26 mouse cellular contexts compared by ENCODE assay signal in genomic region chr5:54007617-54008016, GRCm38 (mm10). TPM values are rescaled to one million over a fixed set of nuclear protein-coding genes. Genes with fewer than 3 reads are reported as not detected.
DNase-seq lines count a peak whose midpoint lies in the region; ATAC-seq and TF ChIP-seq lines count a peak whose summit lies in the region.
"Had no signal": no experiment of that assay in that cellular context is flagged by ENCODE, and none has a peak within 500 bp of the region (broad histone marks: within the 10 kb centered on the region; RNA-seq: fewer than 3 reads in every experiment).

No protein-coding gene starts in this region.

- no peaks in the 10 kb centered on the region for H3K9me3 ChIP-seq in lung, embryonic 14.5 days (ENCODE audit: low read depth, low read length)
- H3K9me3 ChIP-seq: forebrain, embryonic 10.5 days; forebrain, embryonic 13.5 days; G1E; heart, embryonic 12.5 days; heart, embryonic 15.5 days; hindbrain, embryonic 12.5 days; hindbrain, embryonic 15.5 days had no signal

- TF ChIP-seq CTCF in gastrocnemius, adult 2 months (IDR thresholded peaks at IDR 0.05), result no peak
- no peak for TF ChIP-seq CTCF in lung, embryonic 14.5 days (IDR thresholded peaks at IDR 0.05; ENCODE audit: low read depth)

- H3K36me3 ChIP-seq in lung, embryonic 14.5 days (ENCODE audit: insufficient read depth), result no peaks in the 10 kb centered on the region
- H3K36me3 ChIP-seq: heart, embryonic 12.5 days; heart, embryonic 15.5 days; hindbrain, embryonic 12.5 days; hindbrain, embryonic 15.5 days had no signal

- no peak for DNase-seq in gastrocnemius, adult 2 months
- no peak for DNase-seq in gastrocnemius, postnatal 25 days
- peak; percentile 23 to 41 for DNase-seq in heart, postnatal 10 days
- no peak for DNase-seq in heart, postnatal 36 days
- DNase-seq in lung, embryonic 14.5 days, result peak; percentile 62
- DNase-seq in lung, postnatal 10 days, result no peak
- DNase-seq in brain, adult 2 months (ENCODE audit: low read depth, low spot score), result peak; percentile 26
- no peak for DNase-seq in T-cell, adult 2 months (ENCODE audit: low spot score)
- DNase-seq: adrenal gland, adult 8-10 months; adrenal gland, postnatal 25 days; B cell, adult 2 months; cerebellum, adult 18-20 months; cerebellum, adult 9-10 months; cerebellum, postnatal 14 days; gastrocnemius, postnatal 10 days had no signal

- H3K4me2 ChIP-seq in lung, embryonic 14.5 days, result no peak overlapping the region
- H3K4me2 ChIP-seq: forebrain, embryonic 13.5 days; heart, embryonic 12.5 days; heart, embryonic 15.5 days; hindbrain, embryonic 12.5 days; hindbrain, embryonic 15.5 days had no signal

- intact Hi-C loops in gastrocnemius, adult 2 months (cut with DNase I), result no loop called here
- intact Hi-C loops in heart, postnatal 10 days (cut with DNase I), result loop anchor here (10.0 kb wide), 1 partner anchor 47 kb away; no protein-coding TSS in a partner anchor
- intact Hi-C loops in heart, postnatal 36 days (cut with DNase I), result no loop called here

- no peak overlapping the region for H3K9ac ChIP-seq in lung, embryonic 14.5 days
- H3K9ac ChIP-seq: forebrain, embryonic 13.5 days; heart, embryonic 12.5 days; heart, embryonic 15.5 days; hindbrain, embryonic 12.5 days; hindbrain, embryonic 15.5 days had no signal

- 0 out of 2 replicates have a peak, but pooled peaks cover 3% of the 10 kb centered on the region for H3K4me1 ChIP-seq in lung, embryonic 14.5 days (ENCODE audit: insufficient read depth)

- no peak overlapping the region for H3K4me3 ChIP-seq in gastrocnemius, adult 2 months
- no peak overlapping the region for H3K4me3 ChIP-seq in lung, embryonic 14.5 days (ENCODE audit: low read depth, low read length)
- H3K4me3 ChIP-seq: forebrain, embryonic 10.5 days; forebrain, embryonic 13.5 days; heart, embryonic 12.5 days; heart, embryonic 15.5 days; hindbrain, embryonic 12.5 days; hindbrain, embryonic 15.5 days had no signal

- 63% methylated on average over 6 of the region's 6 CpGs for WGBS in lung, embryonic 14.5 days

- no peaks in the 10 kb centered on the region for H3K27me3 ChIP-seq in lung, embryonic 14.5 days (ENCODE audit: insufficient read depth, low read length)
- H3K27me3 ChIP-seq: CH12.LX; forebrain, embryonic 13.5 days; heart, embryonic 12.5 days; heart, embryonic 15.5 days; hindbrain, embryonic 12.5 days; hindbrain, embryonic 15.5 days had no signal

- ATAC-seq in lung, embryonic 14.5 days (ENCODE audit: insufficient read depth), result no peak
- ATAC-seq: activated CD4-positive, CD25-positive, alpha-beta regulatory T cell, adult 4 months; forebrain, embryonic 13.5 days; forebrain, embryonic 16.5 days; intestine, postnatal 0 days had no signal

- H3K27ac ChIP-seq in gastrocnemius, adult 2 months, result peak overlapping the region; percentile 57
- no peak overlapping the region for H3K27ac ChIP-seq in lung, embryonic 14.5 days (ENCODE audit: low read depth)
- H3K27ac ChIP-seq: forebrain, embryonic 10.5 days; forebrain, embryonic 13.5 days; heart, embryonic 15.5 days; hindbrain, embryonic 12.5 days; hindbrain, embryonic 15.5 days had no signal

RNA-seq across cellular contexts. Expression of gene Stim2, which starts 9.3 kb away (rescaled TPM):
- 10 to 100 TPM; 34.1 to 58.6 TPM for total RNA-seq in gastrocnemius, adult 2 months (2021)
- total RNA-seq in gastrocnemius, postnatal 25 days (2021), result 10 to 100 TPM; 26.8 to 34.9 TPM
- 10 to 100 TPM; 24.8 to 27.2 TPM for total RNA-seq in heart, postnatal 10 days (2021)
- total RNA-seq in heart, postnatal 36 days (2021), result 10 to 100 TPM; 14.0 to 17.0 TPM
- polyA plus RNA-seq in lung, embryonic 14.5 days (2014; fragmentation: Nextera tagmentation; extraction: Ambion mirVana), result 28.2 and 30.8 TPM in 2 replicates

Comparison
In these comparisons a context has a peak if more than half of its experiments do, and no peak if none do; other contexts are left out.
1. DNase-seq: peak in heart, postnatal 10 days (2 of 2), lung, embryonic 14.5 days (single experiment) and brain, adult 2 months (single experiment); none in gastrocnemius, adult 2 months (single experiment), gastrocnemius, postnatal 25 days (single experiment), heart, postnatal 36 days (0 of 2), lung, postnatal 10 days (single experiment) and T-cell, adult 2 months (single experiment).